Mouse (Mus musculus): ENCODE measurements around the gene Msl1.

Gene Msl1

DNA sequence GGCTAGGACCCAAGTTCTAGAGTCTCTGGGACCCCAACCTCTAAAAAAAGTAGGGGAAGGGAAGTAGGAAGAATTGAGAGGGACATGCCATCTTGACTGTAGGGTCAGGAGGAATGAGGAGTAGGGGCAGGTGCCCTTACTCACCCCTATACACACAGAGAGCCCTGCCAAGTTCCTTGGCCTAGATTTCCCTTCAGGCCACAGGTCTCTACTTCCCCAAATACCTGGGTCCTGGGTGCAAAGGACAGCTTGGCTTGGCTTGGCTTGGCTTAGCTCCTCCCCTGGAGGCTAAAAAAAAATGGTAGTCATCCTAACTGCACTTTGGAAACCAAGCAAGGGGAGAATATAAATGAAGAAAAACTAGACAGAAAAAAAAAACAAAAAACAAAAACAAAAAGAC lies 30.6 kb upstream of the Msl1 start:
- no peak for DNase-seq (ENCODE audit: low spot score)

GRCm38 (mm10) chr11:98765421-98766309 lies 29.7 kb upstream of the Msl1 start:
- DNase-seq (ENCODE audit: low spot score) = no peak

- DNase-seq (ENCODE audit: low spot score) = no peak
Observed at GRCm38 (mm10) chr11:98766346-98766745, 29.0 kb upstream of the Msl1 start.

DNA sequence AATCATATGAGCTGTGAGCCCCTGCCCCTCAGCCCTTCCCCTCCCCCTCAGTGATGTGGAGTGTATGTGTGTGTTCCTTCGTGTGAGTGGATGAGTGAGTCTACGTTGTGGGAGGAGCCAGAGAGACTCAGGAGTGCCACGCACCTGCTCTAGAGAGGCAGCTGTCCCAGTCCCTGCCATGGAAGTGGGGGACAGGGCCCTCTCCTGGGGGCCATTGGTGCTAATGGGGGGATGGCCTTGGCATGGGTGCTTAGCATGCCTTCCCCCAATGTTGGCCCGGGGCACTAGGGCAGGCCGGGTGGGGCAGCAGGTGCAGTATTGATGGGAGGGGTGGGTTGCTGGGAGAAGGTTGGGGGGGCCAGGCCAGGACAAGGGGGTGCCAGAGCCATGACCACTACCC lies 28.5 kb upstream of the Msl1 start:
- DNase-seq (ENCODE audit: low spot score) = no peak

GRCm38 (mm10) chr11:98767276-98767675 lies 28.0 kb upstream of the Msl1 start:
- DNase-seq (ENCODE audit: low spot score) = no peak

DNA sequence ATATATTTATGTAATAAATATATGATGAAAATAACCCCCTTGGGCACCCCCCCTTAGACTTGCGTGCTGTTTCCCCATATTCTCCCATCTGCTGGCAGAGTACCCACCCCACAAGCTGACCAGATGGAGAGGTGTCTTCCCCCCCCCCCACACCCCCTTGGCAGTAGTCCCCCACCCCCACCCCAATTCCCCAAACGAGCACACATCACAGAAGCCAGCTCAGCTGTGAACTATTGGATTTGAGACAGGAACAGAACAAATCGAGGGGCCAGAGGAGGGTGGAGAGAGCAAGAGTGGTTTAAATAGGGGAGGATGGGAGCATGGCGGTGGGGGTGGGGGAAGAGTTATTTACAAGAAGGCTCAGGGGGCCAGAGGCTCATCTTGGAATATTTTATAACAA lies 27.6 kb upstream of the Msl1 start:
- no peak for DNase-seq (ENCODE audit: low spot score)

GRCm38 (mm10) chr11:98768127-98769006 lies 26.9 kb upstream of the Msl1 start:
- no peak for DNase-seq (ENCODE audit: low spot score)

- no peak for DNase-seq (ENCODE audit: low spot score)
Observed at GRCm38 (mm10) chr11:98769007-98769954, 26.0 kb upstream of the Msl1 start.

- DNase-seq (ENCODE audit: low spot score) = no peak
Observed at GRCm38 (mm10) chr11:98770096-98770975, 25.0 kb upstream of the Msl1 start.

DNA sequence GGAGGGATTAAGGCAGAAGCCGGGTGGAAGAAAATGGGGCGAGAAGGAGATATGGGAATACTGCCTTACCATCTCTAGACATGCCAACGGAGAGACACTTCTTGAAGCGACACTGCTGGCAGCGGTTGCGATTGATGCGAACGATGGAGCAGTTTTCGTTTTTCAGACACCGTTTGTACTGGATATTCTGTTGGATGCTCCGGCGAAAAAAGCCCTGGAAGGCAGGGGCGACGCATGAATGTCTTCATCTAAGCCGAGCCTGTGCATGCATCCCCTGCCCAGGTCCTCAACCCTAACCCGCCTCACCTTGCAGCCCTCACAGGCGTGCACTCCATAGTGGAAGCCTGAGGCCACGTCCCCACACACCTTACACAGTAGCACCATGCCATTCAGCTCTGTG lies 24.2 kb upstream of the Msl1 start:
- DNase-seq (ENCODE audit: low spot score) = no peak

- DNase-seq (ENCODE audit: low spot score) = no peak
Observed at GRCm38 (mm10) chr11:98771844-98772525, 23.3 kb upstream of the Msl1 start.

- DNase-seq (ENCODE audit: low spot score) = no peak
Observed at GRCm38 (mm10) chr11:98772667-98773171, 22.6 kb upstream of the Msl1 start.

- DNase-seq (ENCODE audit: low spot score) = peak; percentile 92
Observed at GRCm38 (mm10) chr11:98773635-98774295, 21.6 kb upstream of the Msl1 start.

DNA sequence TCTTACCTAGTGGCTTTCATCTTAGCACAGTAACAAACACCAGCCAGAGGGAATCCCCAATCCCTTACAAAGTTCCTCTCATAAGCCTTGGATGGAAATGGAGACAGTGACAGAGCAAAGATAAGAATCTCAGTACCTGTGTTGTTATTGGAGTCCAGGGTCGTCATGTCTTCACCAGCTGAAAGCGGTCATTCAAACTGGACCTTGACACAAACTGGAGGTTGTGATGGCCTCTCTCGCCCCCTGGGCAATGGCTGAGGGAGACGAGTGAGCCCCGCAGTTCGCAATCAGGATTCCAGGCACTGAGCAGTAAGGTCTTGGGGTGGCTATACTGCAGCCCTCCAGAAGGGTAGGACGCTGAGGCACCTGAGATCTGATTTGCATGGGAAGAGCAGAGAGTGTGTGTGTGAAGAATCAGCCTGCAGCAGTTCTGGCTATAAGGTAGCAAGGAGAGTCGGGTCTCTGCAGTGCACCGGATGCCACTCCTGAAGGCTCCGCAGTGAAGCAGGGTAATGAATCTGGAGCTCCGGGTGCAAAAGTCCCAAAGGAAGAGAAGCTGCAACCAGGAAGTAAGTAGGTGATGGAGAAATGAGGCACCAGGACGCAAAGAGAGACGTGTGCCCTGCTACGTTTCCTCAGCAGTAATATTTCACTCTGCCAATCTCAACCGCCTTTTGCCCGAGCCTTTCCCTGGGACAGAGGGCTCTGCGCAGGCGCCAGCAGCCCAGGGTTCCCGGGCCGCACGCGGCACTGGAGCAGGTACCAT lies 20.6 kb upstream of the Msl1 start, which contains the start of gene Nr1d1:
TSS of gene Nr1d1 (minus strand) at position 752 of the 766 bp plus-strand sequence.
- no peak for DNase-seq (ENCODE audit: low spot score)

GRCm38 (mm10) chr11:98775348-98776051 lies 19.8 kb upstream of the Msl1 start:
- DNase-seq (ENCODE audit: low spot score) = peak; percentile 57

DNA sequence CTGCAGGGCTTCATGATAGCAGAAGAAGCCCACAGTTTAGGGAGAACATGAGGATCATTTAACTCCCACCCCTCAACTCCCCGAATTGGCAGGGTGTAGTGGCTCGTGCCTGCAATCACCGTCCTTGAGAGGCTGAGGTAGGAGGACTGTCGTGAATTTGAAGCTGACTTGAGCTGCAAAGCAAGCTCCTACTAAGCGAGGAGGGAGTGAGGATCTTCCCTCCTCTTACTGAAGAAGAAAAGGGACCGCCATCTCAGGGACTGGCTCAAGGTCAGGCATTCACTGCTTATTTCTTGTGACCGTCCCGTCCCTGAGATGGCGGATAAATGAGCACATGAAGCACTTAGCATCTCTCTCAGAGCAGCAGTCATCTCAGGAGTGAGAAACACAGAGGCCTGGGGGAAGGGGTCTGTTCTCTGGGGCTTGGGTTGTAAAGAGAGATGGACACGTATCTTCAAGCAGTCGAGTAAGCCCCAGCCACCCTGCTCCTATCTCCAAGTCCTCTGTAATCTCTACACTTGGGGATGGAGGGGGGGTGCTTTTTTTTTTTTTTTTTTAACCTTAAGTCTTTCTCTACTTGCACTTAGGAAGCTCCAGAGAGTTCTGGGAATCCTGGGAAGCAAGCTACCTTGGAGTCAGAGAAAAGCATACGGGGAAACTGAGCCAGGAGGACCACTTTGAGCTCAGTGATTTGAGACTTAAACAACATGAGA lies 19.1 kb upstream of the Msl1 start:
- no peak for DNase-seq (ENCODE audit: low spot score)

Measured in spleen, adult 12 weeks (tissue).